Mouse (Mus musculus): ENCODE results near the gene Rcor1.

Gene Rcor1

GRCm38 (mm10) chr12:111151422-111152156 is 112.4 kb downstream of the Rcor1 start:
- Histone ChIP-seq H3K9me3 (ENCODE audit: low read length) (no peaks in the 10 kb centered on the region), H3K36me3 (ENCODE audit: insufficient read depth, low read length) (no peaks in the 10 kb centered on the region), H3K4me1 (replicated peaks; ENCODE audit: low read depth, low read length) (peaks cover 13% of the 10 kb centered on the region), H3K27me3 (ENCODE audit: insufficient read depth, low read length) (peaks cover 61% of the 10 kb centered on the region), H3K4me3 (replicated peaks; ENCODE audit: low read length) (no peak overlapping the region)
- TF ChIP-seq NANOG (IDR thresholded peaks at IDR 0.05; ENCODE audit: borderline replicate concordance, low read length) (no peak), CTCF (conservative IDR thresholded peaks at IDR 0.05; ENCODE audit: low read length) (no peak), POU5F1 (IDR thresholded peaks at IDR 0.05; ENCODE audit: borderline replicate concordance, low read length) (no peak)

GRCm38 (mm10) chr12:111152579-111152978 is 113.4 kb downstream of the Rcor1 start:
- Histone ChIP-seq H3K4me3 (replicated peaks; ENCODE audit: low read length) (no peak overlapping the region), H3K36me3 (ENCODE audit: insufficient read depth, low read length) (no peaks in the 10 kb centered on the region), H3K4me1 (replicated peaks; ENCODE audit: low read depth, low read length) (peaks cover 13% of the 10 kb centered on the region), H3K27me3 (ENCODE audit: insufficient read depth, low read length) (peaks cover 59% of the 10 kb centered on the region), H3K9me3 (ENCODE audit: low read length) (no peaks in the 10 kb centered on the region)
- TF ChIP-seq NANOG (IDR thresholded peaks at IDR 0.05; ENCODE audit: borderline replicate concordance, low read length): no peak
- TF ChIP-seq CTCF (conservative IDR thresholded peaks at IDR 0.05; ENCODE audit: low read length): no peak
- no peak for TF ChIP-seq POU5F1 (IDR thresholded peaks at IDR 0.05; ENCODE audit: borderline replicate concordance, low read length)

DNA sequence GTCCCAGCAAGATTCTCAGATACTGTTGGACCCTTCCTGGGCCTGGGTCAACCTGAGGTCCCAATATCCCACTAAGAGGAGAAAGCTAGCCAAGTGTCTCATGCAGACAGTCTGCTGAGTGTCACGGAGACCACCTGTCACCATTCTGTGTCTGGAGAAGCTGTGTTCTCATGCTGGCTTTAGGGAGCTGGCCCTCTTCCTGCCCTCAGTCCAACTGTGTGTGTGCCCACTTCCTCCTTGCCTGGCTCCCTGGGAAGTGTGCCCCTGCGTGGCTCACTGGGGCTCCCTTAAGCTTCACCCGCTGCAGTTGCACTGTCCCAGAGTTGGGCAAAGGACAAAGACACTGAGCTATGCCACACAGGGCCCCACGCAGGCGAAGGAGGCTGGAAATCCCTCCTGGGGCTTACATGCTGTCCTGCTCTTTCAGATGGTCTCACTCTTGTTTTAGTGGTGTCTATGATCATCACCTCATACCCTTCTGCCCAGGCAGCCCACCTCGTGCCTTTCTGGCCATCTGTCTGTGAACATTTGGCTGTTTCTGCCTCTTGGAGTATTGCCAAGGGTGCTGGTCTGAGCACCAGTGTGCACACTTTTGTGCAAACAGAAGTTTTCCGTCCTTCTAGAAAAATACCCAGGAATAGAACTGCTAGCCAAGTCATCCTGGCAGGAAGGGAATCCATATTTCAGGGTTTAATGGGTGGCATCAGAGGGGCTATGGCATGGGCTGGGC is 114.0 kb downstream of the Rcor1 start:
- no peaks in the 10 kb centered on the region for H3K9me3 ChIP-seq (ENCODE audit: low read length)
- TF ChIP-seq CTCF (conservative IDR thresholded peaks at IDR 0.05; ENCODE audit: low read length): no peak
- TF ChIP-seq POU5F1 (IDR thresholded peaks at IDR 0.05; ENCODE audit: borderline replicate concordance, low read length): no peak
- no peak for TF ChIP-seq NANOG (IDR thresholded peaks at IDR 0.05; ENCODE audit: borderline replicate concordance, low read length)
- peaks cover 13% of the 10 kb centered on the region for H3K4me1 ChIP-seq (replicated peaks; ENCODE audit: low read depth, low read length)
- H3K27me3 ChIP-seq (ENCODE audit: insufficient read depth, low read length): peaks cover 59% of the 10 kb centered on the region
- H3K36me3 ChIP-seq (ENCODE audit: insufficient read depth, low read length): no peaks in the 10 kb centered on the region
- no peak overlapping the region for H3K4me3 ChIP-seq (replicated peaks; ENCODE audit: low read length)

GRCm38 (mm10) chr12:111153946-111154345 is 114.8 kb downstream of the Rcor1 start:
- TF ChIP-seq NANOG (IDR thresholded peaks at IDR 0.05; ENCODE audit: borderline replicate concordance, low read length) (no peak), CTCF (conservative IDR thresholded peaks at IDR 0.05; ENCODE audit: low read length) (no peak), POU5F1 (IDR thresholded peaks at IDR 0.05; ENCODE audit: borderline replicate concordance, low read length) (no peak)
- Histone ChIP-seq H3K9me3 (ENCODE audit: low read length) (no peaks in the 10 kb centered on the region), H3K4me3 (replicated peaks; ENCODE audit: low read length) (no peak overlapping the region), H3K36me3 (ENCODE audit: insufficient read depth, low read length) (no peaks in the 10 kb centered on the region), H3K27me3 (ENCODE audit: insufficient read depth, low read length) (peaks cover 58% of the 10 kb centered on the region), H3K4me1 (replicated peaks; ENCODE audit: low read depth, low read length) (peaks cover 13% of the 10 kb centered on the region)

DNA sequence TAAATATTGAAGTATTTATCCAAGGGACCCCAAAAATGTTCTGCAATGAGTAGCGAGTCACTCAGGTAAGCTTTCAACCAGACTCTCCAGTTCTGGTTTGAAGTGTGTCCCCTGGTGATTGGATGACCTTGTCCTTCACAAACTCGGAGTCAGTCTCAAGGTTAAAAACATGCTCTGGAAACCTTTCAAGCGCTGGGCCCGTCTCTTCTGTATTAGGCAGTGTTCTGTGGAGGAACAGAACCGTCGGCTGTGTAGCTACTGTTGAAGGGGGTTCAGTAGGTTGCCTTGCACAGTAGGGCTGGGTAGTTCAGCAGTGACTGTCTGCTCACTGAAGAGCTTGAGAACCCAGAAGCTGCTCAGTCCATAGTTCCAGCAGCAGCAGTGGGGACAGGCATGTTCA is 115.5 kb downstream of the Rcor1 start:
- peaks cover 53% of the 10 kb centered on the region for H3K27me3 ChIP-seq (ENCODE audit: insufficient read depth, low read length)
- TF ChIP-seq NANOG (IDR thresholded peaks at IDR 0.05; ENCODE audit: borderline replicate concordance, low read length) (no peak), CTCF (conservative IDR thresholded peaks at IDR 0.05; ENCODE audit: low read length) (no peak), POU5F1 (IDR thresholded peaks at IDR 0.05; ENCODE audit: borderline replicate concordance, low read length) (no peak)
- H3K4me3 ChIP-seq (replicated peaks; ENCODE audit: low read length): no peak overlapping the region
- no peaks in the 10 kb centered on the region for H3K36me3 ChIP-seq (ENCODE audit: insufficient read depth, low read length)
- H3K4me1 ChIP-seq (replicated peaks; ENCODE audit: low read depth, low read length): peaks cover 13% of the 10 kb centered on the region
- no peaks in the 10 kb centered on the region for H3K9me3 ChIP-seq (ENCODE audit: low read length)

- no peaks in the 10 kb centered on the region for H3K9me3 ChIP-seq (ENCODE audit: low read length)
- peaks cover 9% of the 10 kb centered on the region for H3K4me1 ChIP-seq (replicated peaks; ENCODE audit: low read depth, low read length)
- H3K27me3 ChIP-seq (ENCODE audit: insufficient read depth, low read length): peaks cover 55% of the 10 kb centered on the region
- no peaks in the 10 kb centered on the region for H3K36me3 ChIP-seq (ENCODE audit: insufficient read depth, low read length)
- H3K4me3 ChIP-seq (replicated peaks; ENCODE audit: low read length): no peak overlapping the region
- TF ChIP-seq POU5F1 (IDR thresholded peaks at IDR 0.05; ENCODE audit: borderline replicate concordance, low read length) (no peak), CTCF (conservative IDR thresholded peaks at IDR 0.05; ENCODE audit: low read length) (no peak), NANOG (IDR thresholded peaks at IDR 0.05; ENCODE audit: borderline replicate concordance, low read length) (no peak)
Measured at GRCm38 (mm10) chr12:111155756-111156155, 116.6 kb downstream of the Rcor1 start.

- Histone ChIP-seq H3K4me1 (replicated peaks; ENCODE audit: low read depth, low read length) (peaks cover 32% of the 10 kb centered on the region), H3K36me3 (ENCODE audit: insufficient read depth, low read length) (no peaks in the 10 kb centered on the region), H3K27me3 (ENCODE audit: insufficient read depth, low read length) (peaks cover 42% of the 10 kb centered on the region), H3K9me3 (ENCODE audit: low read length) (no peaks in the 10 kb centered on the region), H3K4me3 (replicated peaks; ENCODE audit: low read length) (no peak overlapping the region)
- TF ChIP-seq NANOG (IDR thresholded peaks at IDR 0.05; ENCODE audit: borderline replicate concordance, low read length): no peak
- no peak for TF ChIP-seq POU5F1 (IDR thresholded peaks at IDR 0.05; ENCODE audit: borderline replicate concordance, low read length)
- no peak for TF ChIP-seq CTCF (conservative IDR thresholded peaks at IDR 0.05; ENCODE audit: low read length)
Measured at GRCm38 (mm10) chr12:111159659-111160428, 120.7 kb downstream of the Rcor1 start.

- H3K4me3 ChIP-seq (replicated peaks; ENCODE audit: low read length): no peak overlapping the region
- no peaks in the 10 kb centered on the region for H3K9me3 ChIP-seq (ENCODE audit: low read length)
- no peaks in the 10 kb centered on the region for H3K36me3 ChIP-seq (ENCODE audit: insufficient read depth, low read length)
- no peak for TF ChIP-seq NANOG (IDR thresholded peaks at IDR 0.05; ENCODE audit: borderline replicate concordance, low read length)
- no peak for TF ChIP-seq CTCF (conservative IDR thresholded peaks at IDR 0.05; ENCODE audit: low read length)
- TF ChIP-seq POU5F1 (IDR thresholded peaks at IDR 0.05; ENCODE audit: borderline replicate concordance, low read length): no peak
- peaks cover 35% of the 10 kb centered on the region for H3K27me3 ChIP-seq (ENCODE audit: insufficient read depth, low read length)
- peaks cover 42% of the 10 kb centered on the region for H3K4me1 ChIP-seq (replicated peaks; ENCODE audit: low read depth, low read length)
Measured at GRCm38 (mm10) chr12:111160871-111161270, 121.7 kb downstream of the Rcor1 start.
